Mouse (Mus musculus): Measurements from ENCODE around the gene Rpl7a.

Rpl7a gene

GRCm38 (mm10) chr2:26956811-26957487, 46.4 kb downstream of the Rpl7a start:
- DNase-seq: no peak

GRCm38 (mm10) chr2:26957488-26957859, 46.9 kb downstream of the Rpl7a start:
- no peak for DNase-seq

GRCm38 (mm10) chr2:26960756-26961155, 50.2 kb downstream of the Rpl7a start:
- peak; percentile 22 for DNase-seq

Data from retina, postnatal 1 day (tissue).